Mouse (Mus musculus) frontal cortex, postnatal 36 days (tissue): Measurements from ENCODE around the gene Rhod.

Experiments used
- DNase-seq, 2 experiments: peaks; one replicate each; pipeline ENCODE4 v3.0.0; 2022; ENCODE audit warnings: low spot score in 2 of 2

Rhod gene

DNA sequence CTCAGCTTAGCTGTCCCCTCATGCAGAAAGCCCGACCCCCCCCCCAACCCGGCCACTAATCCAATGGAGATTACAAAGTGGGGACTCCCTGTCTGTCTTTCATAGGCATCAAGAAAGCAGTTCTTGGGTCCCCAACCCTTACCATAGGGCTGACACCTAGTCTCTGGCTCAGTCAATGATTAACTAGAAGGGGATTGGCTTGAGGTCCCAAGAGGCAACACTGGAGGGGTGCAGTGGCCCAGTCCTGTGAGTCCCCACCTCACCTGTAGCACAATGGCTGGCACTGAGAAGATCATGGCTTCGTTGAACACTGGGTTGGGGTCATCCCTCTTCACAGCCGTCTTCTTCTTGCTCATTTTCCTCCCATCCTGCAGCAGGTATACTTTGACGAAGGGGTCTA lies 11.4 kb upstream of the Rhod start:
- DNase-seq = no peak

DNA sequence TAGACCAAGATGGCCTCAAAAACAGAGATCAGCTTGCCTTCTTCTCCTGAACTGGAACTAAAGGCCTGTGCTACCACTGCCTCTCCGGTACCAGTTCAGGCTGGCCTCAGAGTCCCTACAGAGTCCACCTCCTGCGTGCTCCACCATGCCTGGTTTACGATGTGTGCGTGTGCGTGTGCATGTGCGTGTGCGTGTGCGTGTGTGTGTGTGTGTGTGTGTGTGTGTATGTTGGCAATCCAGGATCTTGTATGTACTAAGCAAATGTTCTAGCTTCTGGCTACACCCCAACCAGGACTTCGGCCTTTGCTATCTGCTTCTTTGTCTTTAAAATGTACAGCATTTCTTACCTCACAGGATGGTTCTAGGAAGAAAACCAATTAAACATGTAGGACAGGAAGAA lies 10.0 kb upstream of the Rhod start:
- DNase-seq = no peak

DNA sequence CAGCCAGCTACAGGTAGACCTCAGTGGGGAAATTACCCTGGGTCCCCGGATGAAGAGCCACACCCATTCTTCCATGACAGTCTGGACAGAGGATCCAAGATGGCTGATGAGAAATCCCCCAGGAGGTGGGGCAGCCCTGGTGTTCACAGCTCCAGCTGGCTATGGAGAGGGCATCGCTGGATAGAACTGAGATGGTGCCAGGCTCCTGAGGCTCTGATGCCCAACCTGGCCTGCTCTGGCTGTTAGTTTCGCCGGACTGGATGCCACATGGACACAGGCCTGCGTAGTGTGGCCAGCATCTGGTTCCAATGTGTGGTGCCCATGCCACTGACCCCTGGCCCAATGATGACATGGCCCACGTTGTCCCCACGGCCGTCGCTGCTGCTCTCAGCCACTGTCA lies 8.2 kb upstream of the Rhod start:
- no peak for DNase-seq

DNA sequence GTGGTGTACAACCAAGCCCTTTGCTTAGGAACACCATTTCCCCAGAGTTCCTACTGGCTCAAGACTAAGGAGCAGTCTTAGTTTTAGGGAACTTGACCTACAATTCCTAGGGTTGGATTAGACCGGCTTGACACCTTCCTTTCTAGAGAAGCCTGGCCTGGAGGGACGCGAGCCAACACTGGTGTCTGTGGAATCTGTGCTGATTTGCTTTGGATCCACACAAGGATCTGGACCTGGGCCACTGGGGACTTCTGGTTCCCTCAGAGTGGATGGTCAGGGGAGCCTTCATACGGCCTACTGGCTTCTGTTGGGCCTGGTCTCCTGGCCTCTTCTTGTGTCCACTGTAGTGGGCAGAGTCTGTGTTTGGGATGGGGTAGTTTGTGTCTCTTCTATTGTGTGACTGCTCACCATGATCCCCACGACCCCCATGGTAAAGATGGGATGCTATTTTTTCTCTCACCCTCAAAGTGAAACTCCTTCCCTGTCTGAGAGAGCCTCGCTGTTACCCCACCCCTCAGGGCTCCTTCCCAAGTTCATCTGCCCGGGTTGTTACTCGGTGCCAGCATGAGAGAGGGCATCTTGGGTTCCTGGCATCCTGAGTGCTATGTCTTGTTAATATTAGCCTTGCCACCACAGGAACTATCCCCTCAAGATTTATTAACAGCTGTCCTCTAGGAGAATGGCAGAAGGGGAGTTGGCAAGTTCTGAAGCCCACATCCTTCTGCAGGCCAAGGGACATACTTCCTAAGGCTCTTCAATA lies 7.6 kb upstream of the Rhod start:
- no peak for DNase-seq

DNA sequence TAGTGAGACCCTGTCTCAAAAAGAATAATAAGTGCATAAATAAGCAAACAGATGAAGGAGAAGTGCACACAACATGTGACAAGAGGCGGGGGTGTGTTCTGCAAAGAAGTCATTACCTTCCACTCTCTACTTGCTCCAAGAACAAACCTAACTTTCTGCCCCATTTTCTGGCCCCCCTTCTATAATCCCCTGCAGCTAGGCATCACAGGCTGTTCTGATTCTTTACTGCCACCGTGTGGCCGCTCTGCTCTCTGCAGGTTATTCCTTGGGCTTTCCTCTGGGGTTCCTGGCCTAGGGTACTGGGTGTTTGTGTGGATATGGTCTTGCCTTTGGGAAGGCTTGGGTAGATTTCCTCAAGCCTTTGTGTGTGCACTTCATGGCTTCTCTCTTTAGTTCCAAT lies 3.2 kb upstream of the Rhod start:
- DNase-seq = peak; percentile 75 to 83

DNA sequence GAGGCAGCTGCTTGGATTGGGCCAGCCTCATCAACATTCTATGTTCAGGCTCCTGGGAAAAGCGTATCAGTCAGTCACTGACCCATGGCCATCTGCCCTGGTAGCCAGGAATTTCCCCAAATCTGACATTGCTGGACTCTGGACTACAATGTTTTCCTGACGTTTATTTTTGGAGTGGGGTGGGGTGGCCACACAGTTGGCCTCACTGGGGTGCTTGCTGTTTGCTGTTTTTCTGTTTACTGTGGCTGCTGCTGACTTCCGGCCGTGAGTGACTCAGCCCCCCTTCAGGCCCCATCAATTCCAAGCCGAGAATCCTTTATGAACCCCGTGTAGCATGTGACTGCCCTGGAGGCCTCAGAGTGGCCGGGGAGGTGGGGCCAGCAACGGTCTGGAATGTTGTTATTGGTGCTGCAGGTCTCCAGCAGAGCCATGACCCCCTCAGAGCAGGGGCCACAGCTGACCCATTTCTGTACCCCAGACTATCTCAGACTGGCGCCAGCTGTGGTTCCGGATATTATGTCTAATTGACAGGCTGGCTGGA lies 2.5 kb upstream of the Rhod start:
- DNase-seq = no peak

DNA sequence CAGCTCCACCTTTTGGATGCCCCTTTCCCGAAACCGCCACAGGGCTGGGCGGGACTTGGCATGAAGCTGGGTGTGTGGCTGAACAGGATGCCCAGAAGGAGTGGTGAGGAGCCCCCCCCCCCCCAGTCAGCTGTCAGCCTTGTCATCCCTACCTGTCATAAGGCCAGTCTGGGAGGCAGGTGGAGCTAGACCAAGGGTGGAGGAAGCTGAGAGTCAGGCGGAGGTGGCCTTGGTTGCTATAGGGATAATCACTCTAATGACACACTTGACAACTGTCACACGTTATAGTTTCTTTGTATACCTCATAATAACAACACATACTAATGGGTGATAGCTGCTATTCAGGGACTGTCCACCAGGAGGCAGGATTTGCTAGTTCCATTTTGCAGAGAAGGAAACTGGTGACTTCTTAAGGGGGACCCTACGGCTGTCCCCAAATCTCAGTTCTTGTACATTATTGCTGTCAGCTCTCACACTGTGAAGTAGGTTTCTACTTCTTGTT lies 1.9 kb upstream of the Rhod start:
- DNase-seq = peak in 1 of 2 experiments; percentile 34

DNA sequence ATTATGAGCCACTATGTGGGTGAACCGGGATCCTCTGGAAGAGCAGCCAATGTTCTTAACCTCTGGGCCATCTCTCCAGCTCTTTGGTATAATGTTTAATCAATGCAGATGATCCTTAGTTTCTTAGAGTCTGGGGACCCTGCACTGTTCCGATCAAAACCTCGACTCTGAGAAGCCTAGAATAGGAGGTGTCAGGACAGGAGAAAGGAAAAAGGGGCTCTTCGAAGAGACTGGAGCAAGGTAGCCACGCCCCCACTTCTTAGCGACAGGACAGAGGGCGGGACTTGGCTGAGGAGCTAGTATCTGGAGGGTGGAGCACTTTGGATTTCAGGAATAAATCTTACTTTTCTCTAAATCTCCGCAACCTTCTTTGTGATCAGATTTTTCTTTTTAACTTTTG lies 990 bp upstream of the Rhod start:
- no peak for DNase-seq

DNA sequence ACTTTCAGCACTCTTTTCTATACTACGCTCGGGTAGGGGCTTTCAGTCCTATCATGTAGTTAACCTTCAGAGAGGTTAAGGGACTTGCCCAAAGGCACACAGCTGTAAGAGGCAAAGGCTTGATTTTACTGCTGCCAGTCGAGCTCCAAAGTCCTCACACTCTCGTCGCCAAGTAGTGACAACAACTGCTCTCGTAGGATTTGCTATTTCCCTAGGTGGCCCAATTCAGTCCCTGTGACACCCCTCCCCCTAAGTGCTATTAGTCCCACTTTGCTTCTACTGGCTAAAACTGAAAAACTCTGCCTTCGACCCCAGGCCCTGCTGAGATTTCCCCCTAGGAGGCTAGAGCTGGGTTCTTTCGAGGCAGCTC lies 456 bp downstream of the Rhod start:
- DNase-seq = no peak

DNA sequence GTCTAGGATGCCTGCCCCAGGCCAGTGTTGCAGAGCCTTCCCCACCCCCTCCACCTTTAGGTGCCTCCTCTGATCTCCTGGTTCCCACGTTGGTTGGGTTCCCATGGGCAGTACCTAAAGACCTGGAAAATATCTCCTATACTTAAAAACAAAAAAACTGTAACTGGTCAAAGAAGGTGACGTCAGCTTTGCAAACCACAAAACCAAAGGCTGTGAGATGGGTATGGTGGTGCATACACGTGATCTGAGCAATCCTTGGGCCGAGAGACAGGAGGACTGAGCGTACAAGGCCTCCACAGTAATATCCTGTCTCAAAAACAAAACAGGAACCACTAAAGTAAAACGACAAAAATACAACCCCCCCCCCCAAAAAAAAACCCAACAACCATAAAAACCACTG lies 1.3 kb downstream of the Rhod start:
- DNase-seq = no peak

DNA sequence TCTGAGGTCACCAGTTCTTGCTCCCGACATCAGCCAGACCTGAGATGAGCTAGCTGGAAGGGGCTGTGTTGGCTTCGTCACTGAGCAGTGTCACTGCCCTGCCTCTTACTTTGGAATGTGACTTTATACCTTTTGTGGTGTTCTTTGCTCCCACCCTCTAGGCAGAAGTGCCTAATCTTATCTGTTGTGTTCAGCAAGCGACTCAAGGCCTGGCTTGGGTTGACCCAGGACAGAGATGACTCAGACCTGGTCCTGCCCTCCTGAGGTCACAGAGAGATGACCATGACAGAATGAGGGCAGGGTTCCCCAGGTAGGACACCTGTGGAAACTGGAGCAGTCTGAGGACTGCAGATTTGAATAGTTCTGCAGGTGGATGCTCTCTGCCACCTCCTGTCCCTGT lies 3.0 kb downstream of the Rhod start:
- DNase-seq = no peak

DNA sequence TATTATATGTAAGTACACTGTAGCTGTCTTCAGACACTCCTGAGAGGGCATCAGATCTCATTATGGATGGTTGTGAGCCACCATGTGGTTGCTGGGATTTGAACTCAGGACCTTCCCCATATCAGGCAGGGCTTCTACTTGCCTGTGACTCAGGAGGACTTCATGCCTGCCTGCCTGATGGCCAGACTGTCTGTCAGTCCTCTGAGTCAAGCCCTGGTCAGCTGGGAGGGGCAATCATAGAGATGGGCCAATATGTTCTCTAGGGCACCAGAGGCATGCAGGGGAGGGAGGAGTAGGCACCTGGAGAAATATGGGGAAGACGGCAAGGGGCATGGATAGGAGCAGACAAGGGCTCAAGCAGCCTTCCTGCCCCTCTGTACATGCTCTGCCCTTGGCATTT lies 4.2 kb downstream of the Rhod start:
- no peak for DNase-seq

DNA sequence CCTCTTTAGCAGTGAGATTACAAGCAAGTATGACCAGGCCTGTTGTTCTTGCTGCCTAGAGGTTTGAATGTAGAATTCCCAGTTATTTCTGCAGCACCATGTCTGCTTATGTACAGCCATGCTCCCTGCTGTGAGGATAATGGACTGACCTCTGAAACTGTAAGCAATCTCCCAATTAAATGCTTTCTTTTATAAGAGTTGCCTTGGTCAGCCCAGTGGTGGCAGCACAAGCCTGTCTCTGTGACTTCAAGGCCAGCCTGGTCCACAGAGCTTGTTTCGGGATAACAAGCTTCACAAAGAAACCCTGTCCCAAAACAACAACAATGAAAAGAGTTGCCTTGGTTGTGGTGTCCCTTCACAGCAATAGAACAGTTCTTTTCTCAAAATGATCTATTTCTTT lies 5.5 kb downstream of the Rhod start:
- no peak for DNase-seq

DNA sequence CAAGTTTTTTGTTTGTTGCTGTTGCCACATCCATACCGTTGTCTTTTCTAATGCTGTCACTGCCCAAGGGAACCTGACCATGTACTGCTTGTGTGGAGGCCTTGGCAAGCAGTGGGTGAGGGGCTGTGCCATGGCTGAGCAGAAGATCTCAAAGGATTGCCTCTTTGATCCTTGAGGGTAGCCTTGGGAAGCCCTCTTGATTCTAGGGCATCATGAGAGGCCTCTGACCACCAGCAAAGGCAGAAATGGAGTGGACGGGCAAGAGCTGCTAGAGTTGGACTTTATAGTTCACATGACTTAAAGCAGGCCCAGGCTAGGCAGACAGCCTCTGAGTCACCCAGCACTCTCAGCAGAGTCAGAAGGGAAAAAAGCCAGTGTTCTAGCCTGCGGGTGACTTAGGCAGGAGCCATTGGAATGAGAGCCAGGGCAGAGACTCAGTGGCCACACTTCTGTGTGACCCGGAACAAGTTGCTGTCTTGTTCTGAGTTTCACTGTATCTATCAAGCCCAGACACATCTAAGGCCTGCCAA lies 9.1 kb downstream of the Rhod start:
- DNase-seq = no peak

DNA sequence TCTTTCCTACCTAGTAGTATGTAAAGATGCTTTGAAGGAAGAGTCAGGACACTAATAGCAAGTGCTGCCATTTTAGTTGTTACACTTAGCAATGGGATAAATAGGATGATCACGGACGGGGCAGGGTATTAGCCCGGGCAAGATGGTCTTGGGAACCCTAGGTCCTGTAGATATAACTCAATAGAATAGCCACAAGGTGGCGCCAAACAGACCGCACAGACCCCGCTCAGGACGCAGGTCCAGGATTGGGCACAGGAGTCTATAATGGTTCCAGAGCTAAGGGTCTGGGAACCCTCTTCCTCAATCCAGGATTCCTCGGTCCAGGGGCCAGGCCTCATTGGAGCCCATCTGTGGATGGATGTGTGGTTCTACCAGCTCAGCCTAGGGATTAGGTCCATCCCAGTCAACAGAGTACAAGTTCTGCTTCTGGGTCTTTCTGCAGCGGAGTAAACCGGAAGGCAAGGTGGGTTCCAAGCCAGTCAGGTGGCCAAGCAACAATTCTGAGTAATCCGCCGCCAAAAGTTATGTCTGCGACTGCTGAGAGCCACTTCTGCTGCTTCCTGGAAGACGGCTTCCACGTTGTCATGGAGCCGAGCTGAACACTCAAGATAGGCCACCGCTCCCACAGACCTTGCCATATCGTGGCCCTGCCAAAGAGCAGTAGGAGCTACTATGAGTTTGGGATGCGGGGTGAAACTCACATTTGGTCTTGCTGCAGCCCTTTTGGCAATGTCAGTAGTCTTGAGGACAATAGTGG lies 13.4 kb downstream of the Rhod start:
- no peak for DNase-seq

DNA sequence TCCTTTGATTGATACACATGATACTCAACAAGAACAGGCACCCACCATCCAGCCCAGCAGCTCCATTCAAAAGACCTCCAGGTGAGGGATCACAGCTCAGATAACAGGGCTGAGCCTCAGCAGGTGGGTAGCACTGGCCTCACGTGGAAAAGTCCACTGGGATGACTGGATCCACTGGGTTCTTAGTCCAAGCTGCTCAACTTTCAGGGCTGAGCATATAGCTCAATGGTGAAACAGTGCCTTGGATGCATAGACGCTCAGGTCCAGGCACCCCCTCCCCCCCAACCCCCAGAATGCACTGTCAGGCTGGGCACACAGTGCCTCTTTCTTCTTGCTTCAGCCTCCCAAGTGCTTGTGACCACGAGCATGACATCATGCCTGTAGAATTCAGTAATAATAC lies 16.2 kb downstream of the Rhod start:
- DNase-seq = no peak

DNA sequence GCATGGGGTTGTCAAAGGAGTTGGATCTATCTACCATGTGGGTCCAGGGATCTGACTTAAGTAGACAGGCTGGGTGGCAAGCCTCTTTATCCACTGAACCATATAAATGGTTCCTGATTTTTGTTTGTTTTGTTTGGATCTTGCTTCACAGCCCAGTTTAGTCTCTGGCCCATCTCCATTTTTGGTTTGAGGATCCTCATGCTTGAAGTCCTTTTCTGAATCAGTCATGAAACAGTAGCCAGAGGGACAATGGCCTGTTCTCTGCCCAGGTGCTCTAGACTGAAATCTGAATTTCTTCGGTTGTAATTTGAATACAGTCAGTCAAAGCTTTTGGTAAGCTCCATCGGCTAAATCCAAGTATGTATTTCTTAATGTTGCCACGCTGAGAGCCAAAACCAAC lies 16.7 kb downstream of the Rhod start:
- no peak for DNase-seq

DNA sequence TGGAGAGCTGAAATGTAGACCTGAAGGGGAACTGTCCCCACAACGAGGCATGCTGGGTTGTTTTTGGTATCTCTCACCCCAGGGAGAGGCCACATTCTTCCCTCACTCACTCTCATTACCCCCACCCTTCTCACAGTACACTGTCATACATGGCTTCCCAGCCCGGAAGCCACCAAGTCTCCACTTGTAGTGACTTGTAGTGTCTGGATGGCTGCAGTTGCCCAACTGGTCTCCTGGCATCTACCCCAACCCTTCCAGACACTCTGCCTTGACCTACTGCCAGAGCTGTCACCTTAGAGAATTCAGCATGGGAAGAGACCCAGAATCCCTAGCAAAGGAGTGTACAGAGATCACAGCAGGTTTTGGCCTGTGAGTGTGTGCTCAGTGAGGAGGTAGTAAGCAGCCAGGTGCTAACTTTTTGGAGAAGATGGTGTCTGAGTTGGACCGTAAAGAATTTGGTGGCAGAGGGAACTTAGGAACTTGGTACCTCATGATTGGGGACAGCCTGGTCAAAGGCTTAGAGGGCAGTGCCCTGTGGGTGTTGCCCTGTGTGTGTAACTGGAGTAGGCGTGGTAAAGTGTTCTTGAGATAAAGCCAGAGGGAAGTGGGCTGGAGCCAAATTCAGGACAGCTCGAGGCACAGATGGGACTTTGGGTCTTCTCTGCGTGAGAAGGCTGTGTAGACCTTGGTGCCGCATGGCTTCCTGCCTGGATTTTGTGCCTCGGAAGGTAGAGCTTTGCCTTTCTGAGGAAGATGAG lies 18.9 kb downstream of the Rhod start:
- DNase-seq = no peak

DNA sequence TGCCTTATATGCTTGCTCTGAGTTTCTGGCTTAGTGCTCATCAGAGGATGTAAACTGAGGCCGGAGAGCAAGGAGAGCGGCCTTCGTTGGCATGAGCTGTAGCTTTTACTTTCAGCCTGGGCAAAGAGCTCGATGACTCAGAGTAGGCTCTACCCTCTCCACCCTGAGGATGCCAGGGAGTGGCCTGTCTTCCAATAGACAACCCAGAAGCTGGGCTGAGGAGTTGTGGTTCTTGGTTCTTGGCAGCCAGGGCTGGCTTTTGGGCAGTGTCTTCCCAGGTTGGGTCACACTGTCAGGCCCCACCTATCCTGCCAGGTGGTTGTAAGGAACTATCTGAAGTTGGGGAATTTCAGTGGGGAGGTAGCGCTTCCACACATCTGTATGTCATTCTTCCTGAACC lies 19.5 kb downstream of the Rhod start:
- DNase-seq = no peak

DNA sequence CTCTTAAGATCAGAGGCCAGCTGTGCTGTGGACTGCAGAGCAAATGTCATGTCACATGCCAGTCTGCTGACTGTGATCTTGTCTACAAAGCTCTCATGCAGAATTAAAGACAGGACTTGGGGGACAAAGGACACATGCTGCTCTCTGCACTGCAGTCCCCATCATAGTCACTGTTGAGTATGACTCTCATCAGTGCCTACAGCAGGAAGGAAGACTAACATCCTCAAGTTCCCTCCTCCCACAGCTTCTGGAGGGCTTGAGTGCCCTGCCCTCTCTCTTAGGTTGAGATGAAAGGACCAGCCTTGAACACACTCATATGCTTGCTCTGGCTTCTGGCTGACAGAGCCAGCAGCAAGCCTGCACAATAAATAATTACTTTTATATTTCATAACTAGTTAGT lies 21.5 kb downstream of the Rhod start:
- no peak for DNase-seq

DNA sequence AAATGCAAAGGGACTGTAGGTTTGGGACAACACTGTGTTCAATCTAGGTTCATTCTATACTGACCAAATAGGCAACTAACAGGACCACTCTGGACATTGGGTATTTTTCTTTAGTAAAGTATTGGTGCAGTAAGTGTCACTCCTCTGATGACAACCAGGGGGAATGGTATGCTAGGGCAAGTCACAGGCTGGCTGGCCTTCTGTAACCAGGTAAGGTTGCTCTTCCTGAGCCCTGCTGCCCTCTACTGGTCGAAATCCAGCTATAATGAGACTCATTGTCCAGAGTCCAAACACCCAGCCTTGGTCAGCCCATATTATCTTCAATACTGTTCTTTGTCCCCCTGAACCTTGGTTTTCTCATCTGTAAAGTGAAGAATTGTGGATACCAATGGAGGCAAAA lies 22.0 kb downstream of the Rhod start:
- DNase-seq = peak; percentile 36 to 58

DNA sequence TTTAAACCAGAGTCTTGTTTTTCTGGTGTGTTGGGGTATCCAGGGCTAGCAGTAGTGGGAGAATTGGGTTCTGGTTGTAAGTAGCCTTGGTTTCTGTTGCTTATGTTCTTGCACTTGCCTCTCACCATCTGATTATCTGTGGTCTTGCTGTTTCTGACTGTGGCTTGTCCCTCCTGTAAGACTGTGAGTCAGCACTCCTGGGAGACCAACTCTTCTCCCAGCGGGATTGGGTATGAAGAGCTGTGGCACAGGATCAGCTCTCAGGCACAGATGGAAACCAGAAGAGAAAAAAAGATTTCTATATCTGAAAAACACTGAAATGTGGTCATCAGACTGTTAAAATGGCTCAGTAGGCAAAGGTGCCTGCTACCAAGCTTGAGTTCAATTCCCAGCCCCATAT lies 24.6 kb downstream of the Rhod start:
- no peak for DNase-seq
